Mouse (Mus musculus) midbrain, embryonic 11.5 days (tissue): ENCODE data around the gene Rras2. TPM values are rescaled to one million over a fixed set of nuclear protein-coding genes. Genes with fewer than 3 reads are reported as not detected.

ENCODE experiments used
- ATAC-seq: fragments of 200-750 bp; cut with Nextera tagmentation; 2 replicates; pipeline ENCODE4 v1.8.0; 2017; ENCODE audit warnings: moderate TSS enrichment, moderate library complexity; ENCODE audit not compliant: low FRiP score
- DNase-seq: peaks from one replicate; pipeline ENCODE4 v3.0.0; 2015; ENCODE audit warnings: low spot score; ENCODE audit errors: missing footprints
- H3K27ac ChIP-seq: fragments of 300-500 bp; sonication (generic); 2 replicates; pipeline ENCODE4 v1.5.1; 2014; ENCODE audit warnings: low read depth, low read length
- H3K27me3 ChIP-seq: fragments of 300-500 bp; sonication (generic); 2 replicates; pipeline ENCODE4 v1.6.1; 2014; ENCODE audit warnings: mild to moderate bottlenecking, low read length, moderate library complexity, mixed read lengths; ENCODE audit not compliant: control insufficient read depth, insufficient read depth
- H3K36me3 ChIP-seq: fragments of 300-500 bp; sonication (generic); 2 replicates; pipeline ENCODE4 v1.6.1; 2014; ENCODE audit warnings: mild to moderate bottlenecking, low read length, moderate library complexity, mixed read lengths; ENCODE audit not compliant: control insufficient read depth, insufficient read depth
- H3K4me1 ChIP-seq: fragments of 300-500 bp; sonication (generic); 2 replicates; pipeline ENCODE4 v1.6.1; 2014; ENCODE audit warnings: low read length; ENCODE audit not compliant: control insufficient read depth, insufficient read depth
- H3K4me2 ChIP-seq: fragments of 300-500 bp; sonication (generic); 2 replicates; pipeline ENCODE4 v1.6.1; 2014; ENCODE audit warnings: mild to moderate bottlenecking, moderate library complexity
- H3K4me3 ChIP-seq: fragments of 300-500 bp; sonication (generic); 2 replicates; pipeline ENCODE4 v1.5.1; 2014; ENCODE audit warnings: low read depth, low read length
- H3K9ac ChIP-seq: fragments of 300-500 bp; sonication (generic); 2 replicates; pipeline ENCODE4 v1.6.1; 2014; ENCODE audit warnings: low read length
- H3K9me3 ChIP-seq: fragments of 300-500 bp; sonication (generic); 2 replicates; pipeline ENCODE4 v1.6.1; 2016; ENCODE audit warnings: low read length; ENCODE audit not compliant: control insufficient read depth
- WGBS: fragments of 180-500 bp; shearing (Covaris S2); extraction: QIAGEN DNeasy Blood & Tissue Kit; methylation state at CpG from one replicate; pipeline ENCODE4 v1.1.7; 2014; 5-methylcytosine and 5-hydroxymethylcytosine counted together
- polyA plus RNA-seq: library from polyadenylated mRNA; unstranded; fragments of >200 nt; fragmentation: Nextera tagmentation; extraction: Ambion mirVana; gene quantifications from 2 replicates; pipeline ENCODE4 v1.2.1, GENCODE M21; 2014

Gene Rras2
- polyA plus RNA-seq, 1 experiment from 2014 or later = 26.7 TPM

GRCm38 (mm10) chr7:114086021-114086710, 31.4 kb downstream of the Rras2 start:
- Histone ChIP-seq H3K4me3 (no peak overlapping the region), H3K27ac (no peak overlapping the region), H3K9ac (no peak overlapping the region), H3K36me3 (no peaks in the 10 kb centered on the region), H3K4me1 (peaks cover 11% of the 10 kb centered on the region), H3K4me2 (no peak overlapping the region), H3K9me3 (no peaks in the 10 kb centered on the region), H3K27me3 (no peaks in the 10 kb centered on the region)
- DNase-seq (no peak), ATAC-seq (no peak)
- WGBS = 81% methylated on average over 6 of the region's 6 CpGs

GRCm38 (mm10) chr7:114083760-114084159, 33.8 kb downstream of the Rras2 start:
- Histone ChIP-seq H3K36me3 (no peaks in the 10 kb centered on the region), H3K4me3 (no peak overlapping the region), H3K9ac (no peak overlapping the region), H3K9me3 (no peaks in the 10 kb centered on the region), H3K4me2 (no peak overlapping the region), H3K4me1 (peaks cover 11% of the 10 kb centered on the region), H3K27me3 (no peaks in the 10 kb centered on the region), H3K27ac (no peak overlapping the region)
- DNase-seq (no peak), ATAC-seq (no peak)
- WGBS = 81% methylated on average over 3 of the region's 3 CpGs

GRCm38 (mm10) chr7:114083088-114083487, 34.5 kb downstream of the Rras2 start:
- no peak overlapping the region for H3K4me3 ChIP-seq
- WGBS = 92% methylated on average over 2 of the region's 2 CpGs
- H3K9ac ChIP-seq = no peak overlapping the region
- no peaks in the 10 kb centered on the region for H3K36me3 ChIP-seq
- ATAC-seq = no peak
- no peaks in the 10 kb centered on the region for H3K27me3 ChIP-seq
- no peak for DNase-seq
- H3K9me3 ChIP-seq = no peaks in the 10 kb centered on the region
- H3K4me2 ChIP-seq = no peak overlapping the region
- no peak overlapping the region for H3K27ac ChIP-seq
- peaks cover 9% of the 10 kb centered on the region for H3K4me1 ChIP-seq

GRCm38 (mm10) chr7:114081633-114082420, 35.8 kb downstream of the Rras2 start:
- Histone ChIP-seq H3K27me3 (no peaks in the 10 kb centered on the region), H3K4me2 (no peak overlapping the region), H3K36me3 (no peaks in the 10 kb centered on the region), H3K27ac (no peak overlapping the region), H3K9ac (no peak overlapping the region), H3K4me1 (no peaks in the 10 kb centered on the region), H3K9me3 (no peaks in the 10 kb centered on the region), H3K4me3 (no peak overlapping the region)
- DNase-seq (no peak), ATAC-seq (no peak)
- 87% methylated on average over 21 of the region's 21 CpGs for WGBS

GRCm38 (mm10) chr7:114080250-114080649, 37.3 kb downstream of the Rras2 start:
- Histone ChIP-seq H3K4me1 (no peaks in the 10 kb centered on the region), H3K4me2 (no peak overlapping the region), H3K9me3 (no peaks in the 10 kb centered on the region), H3K27me3 (no peaks in the 10 kb centered on the region), H3K36me3 (no peaks in the 10 kb centered on the region), H3K27ac (no peak overlapping the region), H3K4me3 (no peak overlapping the region), H3K9ac (no peak overlapping the region)
- ATAC-seq (no peak), DNase-seq (no peak)
- WGBS = 93% methylated on average over 5 of the region's 5 CpGs

GRCm38 (mm10) chr7:114079343-114079742, 38.2 kb downstream of the Rras2 start:
- Histone ChIP-seq H3K4me2 (no peak overlapping the region), H3K9ac (no peak overlapping the region), H3K4me3 (no peak overlapping the region), H3K4me1 (no peaks in the 10 kb centered on the region), H3K36me3 (no peaks in the 10 kb centered on the region), H3K27me3 (no peaks in the 10 kb centered on the region), H3K9me3 (no peaks in the 10 kb centered on the region), H3K27ac (no peak overlapping the region)
- DNase-seq (no peak), ATAC-seq (no peak)
- WGBS = 97% methylated on average over 4 of the region's 4 CpGs

GRCm38 (mm10) chr7:114074595-114074994, 43.0 kb downstream of the Rras2 start:
- H3K27me3 ChIP-seq = no peaks in the 10 kb centered on the region

GRCm38 (mm10) chr7:114074133-114074532, 43.4 kb downstream of the Rras2 start:
- H3K27ac ChIP-seq = no peak overlapping the region
- no peaks in the 10 kb centered on the region; the same call in 1 of the 2 replicates for H3K4me1 ChIP-seq
- H3K27me3 ChIP-seq = no peaks in the 10 kb centered on the region
- no peak for ATAC-seq
- no peak for DNase-seq
- no peaks in the 10 kb centered on the region for H3K9me3 ChIP-seq
- H3K4me2 ChIP-seq = no peak overlapping the region
- H3K4me3 ChIP-seq = no peak overlapping the region
- no peaks in the 10 kb centered on the region for H3K36me3 ChIP-seq
- no peak overlapping the region for H3K9ac ChIP-seq
- WGBS = 46% methylated on average over 7 of the region's 7 CpGs

More at GRCm38 (mm10) chr7:114074595-114074994, 43.0 kb downstream of the Rras2 start:
- Histone ChIP-seq H3K4me2 (no peak overlapping the region), H3K4me3 (no peak overlapping the region), H3K4me1 (no peaks in the 10 kb centered on the region; the same call in 1 of the 2 replicates), H3K9ac (no peak overlapping the region), H3K36me3 (no peaks in the 10 kb centered on the region), H3K27ac (no peak overlapping the region), H3K9me3 (no peaks in the 10 kb centered on the region)
- no peak for ATAC-seq
- 88% methylated on average over 2 of the region's 2 CpGs for WGBS
- DNase-seq = no peak
